Mouse (Mus musculus): Measurements from ENCODE around the gene Bicd2. TPM values are rescaled to one million over a fixed set of nuclear protein-coding genes. Genes with fewer than 3 reads are reported as not detected.

Bicd2 gene
- polyA plus RNA-seq, 1 experiment from 2014 or later = 8.9 TPM

DNA sequence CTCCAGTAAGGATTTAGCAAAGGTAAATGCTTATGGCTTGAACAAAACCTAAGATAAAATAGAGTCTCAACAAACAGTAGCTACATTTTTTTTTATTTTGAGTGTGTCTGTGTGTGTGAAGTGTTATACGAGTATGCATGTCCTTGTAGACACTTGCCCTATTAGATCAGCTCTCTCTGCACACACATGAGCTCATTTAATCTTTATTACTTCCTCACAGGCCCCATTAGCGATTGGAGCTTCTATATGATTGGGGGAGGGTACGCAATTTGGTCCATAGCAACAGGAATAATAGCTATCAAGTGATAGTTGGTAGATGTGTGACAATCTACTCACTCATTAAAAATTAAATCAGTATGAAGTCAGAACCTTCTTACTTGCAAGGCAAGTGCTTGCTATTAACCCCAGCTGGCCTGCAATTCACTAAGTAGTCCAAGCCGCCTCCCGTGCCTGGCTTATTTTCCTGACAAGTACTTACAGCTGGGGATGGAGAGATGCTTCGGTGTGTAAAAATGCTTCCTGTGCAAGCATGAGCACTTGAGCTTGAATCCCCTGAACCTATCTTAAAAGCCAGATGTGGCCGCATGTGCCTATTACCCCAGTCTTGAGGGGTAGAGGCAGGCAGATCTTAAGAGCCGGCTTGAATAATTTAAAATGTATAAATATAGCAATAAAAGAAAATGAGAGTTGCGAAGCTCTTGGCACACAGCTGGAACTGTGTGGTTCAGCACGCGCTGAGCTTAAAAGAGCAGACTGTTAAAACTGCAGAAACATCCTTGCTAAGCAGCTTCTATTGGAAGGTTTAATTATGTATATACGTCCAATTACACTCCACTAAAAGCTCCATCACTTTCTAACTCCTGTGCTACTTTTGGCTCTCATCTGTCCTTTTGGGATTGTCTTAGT is 6.1 kb upstream of the Bicd2 start:
- no peaks in the 10 kb centered on the region for H3K36me3 ChIP-seq (ENCODE audit: control insufficient read depth, insufficient read depth)
- ATAC-seq = no peak
- 65% methylated on average over 12 of the region's 12 CpGs for whole genome bisulfite sequencing
- no peaks in the 10 kb centered on the region for H3K27me3 ChIP-seq (replicated peaks; ENCODE audit: control insufficient read depth, insufficient read depth, low read length)
- H3K4me3 ChIP-seq (ENCODE audit: low read depth, low read length) = no peak overlapping the region
- no peak overlapping the region for H3K4me2 ChIP-seq (replicated peaks; ENCODE audit: low read depth)
- H3K9ac ChIP-seq (ENCODE audit: low read depth, low read length) = no peak overlapping the region
- no peaks in the 10 kb centered on the region for H3K4me1 ChIP-seq (replicated peaks; ENCODE audit: control insufficient read depth, insufficient read depth, low read length)
- TF ChIP-seq CTCF (IDR thresholded peaks at IDR 0.05; ENCODE audit: low read depth) = no peak
- H3K27ac ChIP-seq (ENCODE audit: low read depth, low read length) = no peak overlapping the region
- no peaks in the 10 kb centered on the region for H3K9me3 ChIP-seq (ENCODE audit: control insufficient read depth)

GRCm38 (mm10) chr13:49338893-49339546 is 2.4 kb upstream of the Bicd2 start:
- no peak for ATAC-seq
- WGBS = 69% methylated on average over 7 of the region's 7 CpGs

GRCm38 (mm10) chr13:49341831-49342722 is 692 bp downstream of the Bicd2 start:
- ATAC-seq = peak; percentile 5; the same call in 1 of the 2 replicates
- Histone ChIP-seq H3K4me3 (ENCODE audit: low read depth, low read length) (peak overlapping the region; percentile 57), H3K27ac (ENCODE audit: low read depth, low read length) (peak overlapping the region; percentile 29)

More at GRCm38 (mm10) chr13:49338893-49339546, 2.4 kb upstream of the Bicd2 start:
- Histone ChIP-seq H3K27me3 (replicated peaks; ENCODE audit: control insufficient read depth, insufficient read depth, low read length) (no peaks in the 10 kb centered on the region), H3K4me2 (replicated peaks; ENCODE audit: low read depth) (no peak overlapping the region), H3K4me1 (replicated peaks; ENCODE audit: control insufficient read depth, insufficient read depth, low read length) (peaks cover 18% of the 10 kb centered on the region; the same call in 1 of the 2 replicates), H3K27ac (ENCODE audit: low read depth, low read length) (no peak overlapping the region), H3K9me3 (ENCODE audit: control insufficient read depth) (no peaks in the 10 kb centered on the region), H3K36me3 (ENCODE audit: control insufficient read depth, insufficient read depth) (no peaks in the 10 kb centered on the region), H3K9ac (ENCODE audit: low read depth, low read length) (no peak overlapping the region), H3K4me3 (ENCODE audit: low read depth, low read length) (no peak overlapping the region)
- TF ChIP-seq CTCF (IDR thresholded peaks at IDR 0.05; ENCODE audit: low read depth) = peak; percentile 83

GRCm38 (mm10) chr13:49342723-49343100 is 1.3 kb downstream of the Bicd2 start:
- Histone ChIP-seq H3K27ac (ENCODE audit: low read depth, low read length) (no peak overlapping the region), H3K4me2 (replicated peaks; ENCODE audit: low read depth) (peak overlapping the region; percentile 92), H3K9ac (ENCODE audit: low read depth, low read length) (no peak overlapping the region), H3K27me3 (replicated peaks; ENCODE audit: control insufficient read depth, insufficient read depth, low read length) (no peaks in the 10 kb centered on the region), H3K4me1 (replicated peaks; ENCODE audit: control insufficient read depth, insufficient read depth, low read length) (peaks cover 33% of the 10 kb centered on the region; the same call in 1 of the 2 replicates), H3K9me3 (ENCODE audit: control insufficient read depth) (no peaks in the 10 kb centered on the region), H3K36me3 (ENCODE audit: control insufficient read depth, insufficient read depth) (no peaks in the 10 kb centered on the region), H3K4me3 (ENCODE audit: low read depth, low read length) (peak overlapping the region; percentile 57)
- no peak for TF ChIP-seq CTCF (IDR thresholded peaks at IDR 0.05; ENCODE audit: low read depth)
- no peak for ATAC-seq

More at GRCm38 (mm10) chr13:49341831-49342722, 692 bp downstream of the Bicd2 start:
- H3K27me3 ChIP-seq (replicated peaks; ENCODE audit: control insufficient read depth, insufficient read depth, low read length) = no peaks in the 10 kb centered on the region
- H3K4me1 ChIP-seq (replicated peaks; ENCODE audit: control insufficient read depth, insufficient read depth, low read length) = peaks cover 33% of the 10 kb centered on the region; the same call in 1 of the 2 replicates
- H3K4me2 ChIP-seq (replicated peaks; ENCODE audit: low read depth) = peak overlapping the region; percentile 92
- no peaks in the 10 kb centered on the region for H3K9me3 ChIP-seq (ENCODE audit: control insufficient read depth)
- H3K36me3 ChIP-seq (ENCODE audit: control insufficient read depth, insufficient read depth) = no peaks in the 10 kb centered on the region
- TF ChIP-seq CTCF (IDR thresholded peaks at IDR 0.05; ENCODE audit: low read depth) = 0 out of 2 replicates have a peak, but pooled peaks have one; percentile 1
- H3K9ac ChIP-seq (ENCODE audit: low read depth, low read length) = peak overlapping the region; percentile 63
- 8% methylated on average over 25 of the region's 25 CpGs for WGBS

- H3K27ac ChIP-seq (ENCODE audit: low read depth, low read length) = no peak overlapping the region
Observed at GRCm38 (mm10) chr13:49344567-49344966, 3.2 kb downstream of the Bicd2 start.

More at GRCm38 (mm10) chr13:49344567-49344966, 3.2 kb downstream of the Bicd2 start:
- 62% methylated on average over 8 of the region's 8 CpGs for WGBS
- no peak for TF ChIP-seq CTCF (IDR thresholded peaks at IDR 0.05; ENCODE audit: low read depth)
- Histone ChIP-seq H3K9me3 (ENCODE audit: control insufficient read depth) (no peaks in the 10 kb centered on the region), H3K4me3 (ENCODE audit: low read depth, low read length) (no peak overlapping the region), H3K4me2 (replicated peaks; ENCODE audit: low read depth) (no peak overlapping the region), H3K36me3 (ENCODE audit: control insufficient read depth, insufficient read depth) (no peaks in the 10 kb centered on the region), H3K4me1 (replicated peaks; ENCODE audit: control insufficient read depth, insufficient read depth, low read length) (peaks cover 33% of the 10 kb centered on the region; the same call in 1 of the 2 replicates), H3K9ac (ENCODE audit: low read depth, low read length) (no peak overlapping the region), H3K27me3 (replicated peaks; ENCODE audit: control insufficient read depth, insufficient read depth, low read length) (no peaks in the 10 kb centered on the region)
- ATAC-seq = no peak

All from intestine, postnatal 0 days (tissue).